Mouse (Mus musculus) kidney, adult 2 months (tissue): ENCODE results near the gene Sfxn2. TPM values are rescaled to one million over a fixed set of nuclear protein-coding genes. Genes with fewer than 3 reads are reported as not detected.

Experiments
- DNase-seq: peaks from one replicate; pipeline ENCODE4 v3.0.0; 2021
- H3K27ac ChIP-seq: fragments of 200-500 bp; 2 replicates; pipeline ENCODE4 v1.5.1; 2012; ENCODE audit warnings: low read depth, low read length, control low read depth, inconsistent platforms; ENCODE audit not compliant: insufficient read depth
- H3K27me3 ChIP-seq: fragments of 200-500 bp; replicated peaks from 2 replicates; pipeline ENCODE4 v1.6.1; 2012; ENCODE audit warnings: mild to moderate bottlenecking, moderate library complexity, low read length, inconsistent platforms; ENCODE audit not compliant: control insufficient read depth, insufficient read depth
- H3K36me3 ChIP-seq: fragments of 200-500 bp; 2 replicates; pipeline ENCODE4 v1.6.1; 2012; ENCODE audit warnings: mild to moderate bottlenecking, moderate library complexity, low read length, inconsistent platforms; ENCODE audit not compliant: control insufficient read depth, insufficient read depth
- H3K4me1 ChIP-seq: fragments of 200-500 bp; 2 replicates; pipeline ENCODE4 v1.6.1; 2011; ENCODE audit warnings: low read length; ENCODE audit not compliant: control insufficient read depth, insufficient read depth
- H3K4me3 ChIP-seq: fragments of 200-500 bp; 2 replicates; pipeline ENCODE4 v1.5.1; 2011; ENCODE audit warnings: mild to moderate bottlenecking, low read depth, low read length, control low read depth; ENCODE audit not compliant: insufficient read depth
- CTCF ChIP-seq: fragments of 200-500 bp; conservative IDR thresholded peaks from 2 replicates; pipeline ENCODE4 v1.5.1; 2011; ENCODE audit warnings: low read depth, mild to moderate bottlenecking, control low read depth, low read length, moderate library complexity, mixed read lengths; ENCODE audit not compliant: insufficient read depth, insufficient read length
- POLR2A ChIP-seq: fragments of 200-500 bp; IDR thresholded peaks from one replicate; pipeline ENCODE4 v1.6.1; 2011; ENCODE audit warnings: low read depth, low read length, control low read depth
- WGBS: fragments of 180-500 bp; shearing (Covaris S2); methylation state at CpG from one replicate; pipeline ENCODE4 v1.1.7; 2018; 5-methylcytosine and 5-hydroxymethylcytosine counted together
- polyA plus RNA-seq: library from polyadenylated mRNA; depleted of rRNA; stranded (reverse); fragments of >200 nt; gene quantifications from 2 replicates; pipeline ENCODE4 v1.2.3, GENCODE M21; 2012

Sfxn2 gene
- polyA plus RNA-seq, 1 experiment: 23.0 TPM

DNA sequence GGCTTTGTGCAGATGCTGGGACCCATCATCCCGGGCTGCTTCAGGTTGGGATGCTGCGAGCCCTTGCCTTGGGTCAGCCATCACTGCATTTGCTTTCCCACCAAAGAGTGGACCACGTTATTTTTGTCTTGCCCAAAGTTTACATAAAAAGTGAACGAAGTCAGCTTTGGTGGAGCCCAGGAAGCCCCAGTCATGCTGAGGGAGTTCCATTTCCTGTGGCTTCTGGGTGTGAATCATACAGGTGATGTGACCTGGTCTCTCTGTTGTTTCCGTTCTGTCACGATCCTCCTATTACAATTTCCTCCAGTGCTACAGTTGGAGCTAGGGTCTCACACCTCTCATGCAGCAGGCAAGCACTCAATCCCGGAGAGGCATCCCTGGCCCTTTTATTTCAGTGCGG, 44.2 kb downstream of the Sfxn2 start:
- no peak for TF ChIP-seq POLR2A
- TF ChIP-seq CTCF: no peak
- no peak overlapping the region for H3K4me3 ChIP-seq
- H3K27ac ChIP-seq: no peak overlapping the region
- H3K27me3 ChIP-seq: no peaks in the 10 kb centered on the region
- no peak for DNase-seq
- H3K4me1 ChIP-seq: peaks cover 12% of the 10 kb centered on the region
- WGBS: 79% methylated on average over 8 of the region's 8 CpGs
- H3K36me3 ChIP-seq: no peaks in the 10 kb centered on the region

DNA sequence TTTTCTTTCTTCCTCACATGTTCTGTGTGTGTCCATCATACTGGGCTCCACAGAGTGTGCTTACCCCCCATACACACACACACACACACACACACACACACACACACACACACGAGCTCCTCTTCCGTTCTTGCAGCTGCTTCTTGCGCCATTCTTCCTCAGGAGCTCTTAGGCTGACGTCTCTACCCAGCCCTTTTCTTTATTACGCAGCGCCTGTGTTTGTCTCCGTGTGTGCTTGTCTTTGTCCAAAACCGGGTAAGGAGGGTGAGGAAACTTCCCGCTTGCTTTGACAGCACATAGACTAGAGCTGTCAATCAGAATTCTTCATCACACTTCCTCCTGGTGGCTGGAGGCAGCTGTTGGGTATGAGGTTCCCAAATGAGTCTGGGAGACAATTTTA, 45.2 kb downstream of the Sfxn2 start:
- peaks cover 13% of the 10 kb centered on the region for H3K4me1 ChIP-seq
- no peaks in the 10 kb centered on the region for H3K27me3 ChIP-seq
- DNase-seq: no peak
- 63% methylated on average over 9 of the region's 9 CpGs for WGBS
- H3K27ac ChIP-seq: no peak overlapping the region
- TF ChIP-seq CTCF (no peak), POLR2A (no peak)
- H3K36me3 ChIP-seq: no peaks in the 10 kb centered on the region
- H3K4me3 ChIP-seq: no peak overlapping the region

DNA sequence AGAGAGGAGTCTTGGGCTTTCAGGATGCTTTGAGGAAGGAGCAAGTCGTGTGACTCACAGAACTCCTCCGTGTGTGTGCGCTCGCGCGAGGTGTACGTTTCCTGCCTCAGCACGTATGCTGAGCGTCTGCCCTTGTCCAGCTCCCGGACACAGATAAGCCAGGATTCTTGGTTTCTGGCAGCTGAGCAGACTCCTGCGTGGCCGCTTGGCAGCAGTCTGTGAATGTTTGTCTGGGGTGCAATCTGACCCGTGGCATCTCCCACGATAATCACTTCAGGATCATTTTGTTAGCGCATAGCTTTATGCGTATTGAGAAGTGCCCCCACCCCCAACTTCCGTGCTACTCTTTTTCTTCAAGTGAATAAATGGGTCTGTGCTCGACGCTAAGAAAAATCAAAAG, 45.8 kb downstream of the Sfxn2 start:
- WGBS: 49% methylated on average over 19 of the region's 19 CpGs
- Histone ChIP-seq H3K27ac (no peak overlapping the region), H3K4me1 (peaks cover 18% of the 10 kb centered on the region), H3K36me3 (no peaks in the 10 kb centered on the region), H3K4me3 (no peak overlapping the region), H3K27me3 (no peaks in the 10 kb centered on the region)
- TF ChIP-seq POLR2A (no peak), CTCF (no peak)
- no peak for DNase-seq

DNA sequence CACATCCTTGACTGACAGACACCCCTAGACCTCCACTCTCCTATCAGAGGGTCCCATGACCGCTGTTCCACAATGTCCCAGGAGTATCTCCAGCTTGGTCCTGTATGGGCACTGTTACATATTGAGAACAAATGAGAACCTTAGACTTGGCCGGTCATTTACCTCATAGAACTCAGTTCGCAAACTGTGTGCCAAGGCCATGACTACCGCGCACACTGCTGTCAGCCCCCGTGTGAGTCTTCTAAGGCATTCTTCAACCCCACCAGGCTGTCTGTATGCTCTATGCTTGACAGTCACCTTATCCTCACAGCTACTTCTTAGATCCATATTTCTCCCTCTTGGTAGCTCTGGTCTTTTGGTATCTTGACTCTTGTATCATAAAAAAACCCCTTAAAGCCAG, 46.4 kb downstream of the Sfxn2 start:
- no peaks in the 10 kb centered on the region for H3K27me3 ChIP-seq
- TF ChIP-seq CTCF: no peak
- H3K4me3 ChIP-seq: no peak overlapping the region
- 90% methylated on average over 6 of the region's 6 CpGs for WGBS
- no peaks in the 10 kb centered on the region for H3K36me3 ChIP-seq
- no peak overlapping the region for H3K27ac ChIP-seq
- peaks cover 18% of the 10 kb centered on the region for H3K4me1 ChIP-seq
- DNase-seq: no peak

DNA sequence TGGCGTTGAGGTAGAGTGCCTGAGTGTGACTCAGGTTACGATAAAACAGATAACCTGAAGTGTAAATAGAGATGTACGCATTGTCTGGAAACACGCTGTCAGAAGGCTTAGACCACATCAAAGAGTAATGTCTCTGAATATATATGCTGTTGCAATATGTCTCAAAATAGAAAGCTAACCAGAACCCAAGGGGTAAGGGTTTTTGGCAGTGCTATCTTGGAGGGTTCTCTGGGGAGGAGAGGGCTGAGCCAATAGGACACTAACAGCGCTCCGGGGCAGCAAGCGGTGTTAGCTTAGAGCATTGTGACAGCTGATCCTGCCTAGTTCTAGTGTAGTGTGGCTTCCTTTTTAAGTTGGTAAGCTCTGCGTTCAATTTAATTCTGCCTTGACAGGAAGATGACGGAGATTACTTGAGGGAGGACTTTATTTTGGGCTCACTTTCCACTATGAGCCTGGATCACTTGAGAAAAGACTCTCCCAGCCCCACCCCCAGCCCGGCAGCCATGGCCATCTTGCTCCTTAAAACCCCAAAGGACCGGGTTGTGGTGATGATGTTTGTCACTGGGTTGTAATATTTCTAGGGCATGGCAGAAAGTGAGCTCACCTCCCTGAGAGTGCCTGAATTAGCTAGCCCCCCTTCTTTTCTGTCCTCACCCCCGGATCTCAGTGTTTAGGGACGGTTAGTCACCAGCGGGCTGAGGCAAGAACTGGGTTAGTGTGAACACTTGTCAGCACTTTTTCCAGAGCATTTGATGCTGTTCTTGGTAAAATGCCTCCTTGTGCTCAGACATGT, 47.0 kb downstream of the Sfxn2 start:
- Histone ChIP-seq H3K4me1 (peaks cover 21% of the 10 kb centered on the region), H3K27ac (no peak overlapping the region), H3K36me3 (no peaks in the 10 kb centered on the region), H3K4me3 (no peak overlapping the region), H3K27me3 (no peaks in the 10 kb centered on the region)
- no peak for DNase-seq
- 73% methylated on average over 14 of the region's 14 CpGs for WGBS
- TF ChIP-seq CTCF (no peak), POLR2A (no peak)

- Histone ChIP-seq H3K36me3 (no peaks in the 10 kb centered on the region), H3K27ac (peak overlapping the region; percentile 30), H3K27me3 (no peaks in the 10 kb centered on the region), H3K4me3 (no peak overlapping the region), H3K4me1 (peaks cover 21% of the 10 kb centered on the region)
- no peak for DNase-seq
- WGBS: 62% methylated on average over 19 of the region's 19 CpGs
- TF ChIP-seq POLR2A (no peak), CTCF (no peak)
Observed at GRCm38 (mm10) chr19:46621236-46622183, 48.3 kb downstream of the Sfxn2 start.

- no peak for DNase-seq
- Histone ChIP-seq H3K27ac (peak overlapping the region; percentile 41), H3K4me1 (peaks cover 21% of the 10 kb centered on the region), H3K36me3 (no peaks in the 10 kb centered on the region), H3K27me3 (no peaks in the 10 kb centered on the region), H3K4me3 (no peak overlapping the region)
- TF ChIP-seq POLR2A (no peak), CTCF (no peak)
- WGBS: 34% methylated on average over 12 of the region's 12 CpGs
Observed at GRCm38 (mm10) chr19:46622659-46623193, 49.6 kb downstream of the Sfxn2 start.
